Mouse (Mus musculus) limb, embryonic 10.5 days (tissue): ENCODE measurements around the gene Spred3. TPM values are rescaled to one million over a fixed set of nuclear protein-coding genes. Genes with fewer than 3 reads are reported as not detected.
"Not testable (repeated sequence)": the region's sequence is repeated elsewhere in the genome, so short reads cannot be mapped to it uniquely, and the experiment has no call there.

Source experiments
- DNase-seq: peaks from one replicate; pipeline ENCODE4 v3.0.0-alpha.2; 2017; ENCODE audit warnings: low spot score
- H3K27ac ChIP-seq: fragments of 300-500 bp; sonication (generic); 2 replicates; pipeline ENCODE4 v1.5.1; 2016; ENCODE audit warnings: mild to moderate bottlenecking
- H3K27me3 ChIP-seq: fragments of 300-500 bp; sonication (generic); 2 replicates; pipeline ENCODE4 v1.6.1; 2016; ENCODE audit warnings: low read depth, mild to moderate bottlenecking; ENCODE audit not compliant: poor library complexity, severe bottlenecking
- H3K36me3 ChIP-seq: fragments of 300-500 bp; sonication (generic); 2 replicates; pipeline ENCODE4 v1.6.1; 2016; ENCODE audit warnings: mild to moderate bottlenecking, moderate library complexity
- H3K4me1 ChIP-seq: fragments of 300-500 bp; sonication (generic); 2 replicates; pipeline ENCODE4 v1.6.1; 2016
- H3K4me3 ChIP-seq: fragments of 300-500 bp; sonication (generic); 2 replicates; pipeline ENCODE4 v1.5.1; 2016; ENCODE audit warnings: mild to moderate bottlenecking, moderate library complexity
- H3K9me3 ChIP-seq: fragments of 300-500 bp; sonication (generic); replicated peaks from 2 replicates; pipeline ENCODE4 v1.6.1; 2016; ENCODE audit warnings: mild to moderate bottlenecking
- WGBS: fragments of 180-500 bp; shearing (Covaris S2); methylation state at CpG from one replicate; pipeline ENCODE4 v1.1.7; 2016; 5-methylcytosine and 5-hydroxymethylcytosine counted together
- polyA plus RNA-seq: library from polyadenylated mRNA; unstranded; fragments of >200 nt; fragmentation: Nextera tagmentation; extraction: Ambion mirVana; gene quantifications from 2 replicates; pipeline ENCODE4 v1.2.1, GENCODE M21; 2016

Gene Spred3
- polyA plus RNA-seq, 1 experiment from 2014 or later, result 3.3 TPM

GRCm38 (mm10) chr7:29162294-29162693, 7.9 kb downstream of the Spred3 start:
- H3K9me3 ChIP-seq, result no peaks in the 10 kb centered on the region
- WGBS, result 76% methylated on average over 5 of the region's 5 CpGs
- DNase-seq, result no peak
- peaks cover 12% of the 10 kb centered on the region for H3K4me1 ChIP-seq
- H3K4me3 ChIP-seq, result no peak overlapping the region
- peaks cover 20% of the 10 kb centered on the region for H3K36me3 ChIP-seq
- H3K27ac ChIP-seq, result no peak overlapping the region
- peaks cover 53% of the 10 kb centered on the region for H3K27me3 ChIP-seq

- peaks cover 49% of the 10 kb centered on the region for H3K27me3 ChIP-seq
- peaks cover 34% of the 10 kb centered on the region for H3K4me1 ChIP-seq
- 3% methylated on average over 5 of the region's 5 CpGs for WGBS
- H3K27ac ChIP-seq, result no peak overlapping the region
- no peak overlapping the region for H3K4me3 ChIP-seq
- H3K36me3 ChIP-seq, result peaks cover 23% of the 10 kb centered on the region
- DNase-seq, result no peak
- no peaks in the 10 kb centered on the region for H3K9me3 ChIP-seq
Measured at GRCm38 (mm10) chr7:29158264-29158663, 11.9 kb downstream of the Spred3 start.

GRCm38 (mm10) chr7:29155838-29156782, 14.1 kb downstream of the Spred3 start, which contains the start of gene Fam98c:
Fam98c (minus strand) TSS chr7:29156234.
- Histone ChIP-seq H3K9me3 (no peaks in the 10 kb centered on the region), H3K4me3 (peak within 1 kb of the TSS; percentile 79), H3K4me1 (peaks cover 23% of the 10 kb centered on the region), H3K36me3 (peaks cover 13% of the 10 kb centered on the region), H3K27ac (peak within 1 kb of the TSS; percentile 84), H3K27me3 (peaks cover 43% of the 10 kb centered on the region)
- WGBS, result 3% methylated on average over 68 of the region's 68 CpGs
- DNase-seq, result peak; percentile 86

- Histone ChIP-seq H3K27ac (peak overlapping the region; percentile 84), H3K9me3 (no peaks in the 10 kb centered on the region), H3K36me3 (peaks cover 9% of the 10 kb centered on the region), H3K27me3 (peaks cover 37% of the 10 kb centered on the region), H3K4me3 (peak overlapping the region; percentile 79), H3K4me1 (peaks cover 23% of the 10 kb centered on the region)
- WGBS, result 8% methylated on average over 29 of the region's 37 CpGs
- peak; percentile 87 for DNase-seq
Measured at GRCm38 (mm10) chr7:29155196-29155837, 14.9 kb downstream of the Spred3 start.

GRCm38 (mm10) chr7:29154018-29154720, 16.0 kb downstream of the Spred3 start:
- no peak overlapping the region for H3K4me3 ChIP-seq
- no peak for DNase-seq
- peaks cover 23% of the 10 kb centered on the region for H3K4me1 ChIP-seq
- H3K27ac ChIP-seq, result no peak overlapping the region
- peaks cover 25% of the 10 kb centered on the region for H3K27me3 ChIP-seq
- H3K9me3 ChIP-seq, result no peaks in the 10 kb centered on the region
- WGBS, result 94% methylated on average over 14 of the region's 14 CpGs
- H3K36me3 ChIP-seq, result peaks cover 9% of the 10 kb centered on the region

- no peak overlapping the region for H3K4me3 ChIP-seq
- peaks cover 9% of the 10 kb centered on the region for H3K36me3 ChIP-seq
- H3K9me3 ChIP-seq, result no peaks in the 10 kb centered on the region
- peaks cover 5% of the 10 kb centered on the region; the same call in 1 of the 2 replicates for H3K27me3 ChIP-seq
- whole genome bisulfite sequencing, result 70% methylated on average over 10 of the region's 10 CpGs
- H3K27ac ChIP-seq, result no peak overlapping the region
- peaks cover 24% of the 10 kb centered on the region for H3K4me1 ChIP-seq
- no peak for DNase-seq
Measured at GRCm38 (mm10) chr7:29151486-29151885, 18.7 kb downstream of the Spred3 start.

DNA sequence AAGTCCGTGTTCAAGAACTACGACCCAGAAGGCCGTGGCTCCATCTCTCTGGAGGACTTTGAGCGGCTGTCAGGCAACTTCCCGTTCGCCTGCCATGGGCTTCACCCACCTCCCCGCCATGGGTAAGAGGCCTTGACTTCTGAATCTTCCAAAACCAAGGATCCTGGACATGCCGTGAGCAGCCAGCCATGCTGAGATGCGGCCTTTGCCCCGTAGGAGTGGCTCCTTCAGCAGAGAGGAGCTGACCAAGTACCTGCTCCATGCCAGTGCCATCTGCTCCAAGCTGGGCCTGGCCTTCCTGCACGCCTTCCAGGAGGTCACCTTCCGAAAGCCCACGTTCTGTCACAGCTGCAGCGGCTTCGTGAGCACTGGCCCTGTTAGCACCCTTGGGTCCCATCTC, 21.4 kb downstream of the Spred3 start:
- 94% methylated on average over 15 of the region's 15 CpGs for WGBS

GRCm38 (mm10) chr7:29146625-29147367, 23.4 kb downstream of the Spred3 start:
- Histone ChIP-seq H3K4me1 (0 out of 2 replicates have a peak, but pooled peaks cover 3% of the 10 kb centered on the region), H3K4me3 (no peak overlapping the region), H3K27ac (no peak overlapping the region), H3K9me3 (no peaks in the 10 kb centered on the region), H3K36me3 (no peaks in the 10 kb centered on the region), H3K27me3 (no peaks in the 10 kb centered on the region)
- WGBS, result 87% methylated on average over 7 of the region's 7 CpGs
- DNase-seq, result no peak

More for the DNA sequence above, 21.4 kb downstream of the Spred3 start:
- Histone ChIP-seq H3K9me3 (no peaks in the 10 kb centered on the region), H3K27ac (no peak overlapping the region), H3K4me3 (no peak overlapping the region), H3K27me3 (no peaks in the 10 kb centered on the region), H3K36me3 (peaks cover 3% of the 10 kb centered on the region; the same call in 1 of the 2 replicates), H3K4me1 (0 out of 2 replicates have a peak, but pooled peaks cover 3% of the 10 kb centered on the region)
- DNase-seq, result no peak

DNA sequence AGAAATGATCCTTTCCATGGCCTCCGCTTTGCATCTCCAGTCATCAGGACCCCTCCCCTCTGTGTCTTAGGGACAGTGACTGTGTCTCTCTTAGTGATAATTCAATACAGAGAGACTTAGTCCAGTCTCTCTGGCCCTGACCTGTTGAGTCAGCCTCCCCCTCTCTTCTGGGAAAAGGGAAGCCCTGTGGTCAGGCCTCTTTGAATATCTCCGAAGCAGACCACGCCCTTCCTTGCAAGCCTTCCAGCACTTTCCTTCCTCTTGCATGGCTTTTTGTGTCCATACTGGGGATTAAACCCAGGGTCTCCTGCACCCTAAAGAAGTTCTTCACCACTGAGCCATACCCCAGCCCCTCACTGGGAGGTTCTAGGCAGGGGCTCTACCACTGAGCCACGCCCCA, 26.2 kb downstream of the Spred3 start:
- DNase-seq, result no peak
- Histone ChIP-seq H3K36me3 (no peaks in the 10 kb centered on the region), H3K27ac (no peak overlapping the region), H3K9me3 (no peaks in the 10 kb centered on the region), H3K4me3 (no peak overlapping the region), H3K4me1 (0 out of 2 replicates have a peak, but pooled peaks cover 3% of the 10 kb centered on the region), H3K27me3 (no peaks in the 10 kb centered on the region)
- 92% methylated on average over 4 of the region's 4 CpGs for WGBS

- 90% methylated on average over 8 of the region's 8 CpGs for WGBS
- Histone ChIP-seq H3K9me3 (no peaks in the 10 kb centered on the region), H3K4me1 (peaks cover 5% of the 10 kb centered on the region; the same call in 1 of the 2 replicates), H3K36me3 (no peaks in the 10 kb centered on the region), H3K27me3 (peaks cover 9% of the 10 kb centered on the region; the same call in 1 of the 2 replicates), H3K27ac (no peak overlapping the region), H3K4me3 (no peak overlapping the region)
- DNase-seq, result no peak
Measured at GRCm38 (mm10) chr7:29141416-29141815, 28.8 kb downstream of the Spred3 start.

GRCm38 (mm10) chr7:29139237-29139636, 31.0 kb downstream of the Spred3 start:
- not testable (repeated sequence) for H3K27ac ChIP-seq, H3K36me3 ChIP-seq, H3K9me3 ChIP-seq, DNase-seq, H3K4me3 ChIP-seq
- Histone ChIP-seq H3K4me1 (peaks cover 22% of the 10 kb centered on the region), H3K27me3 (peaks cover 26% of the 10 kb centered on the region)
- 95% methylated on average over 3 of the region's 4 CpGs for WGBS

GRCm38 (mm10) chr7:29137429-29137828, 32.8 kb downstream of the Spred3 start:
- peaks cover 26% of the 10 kb centered on the region for H3K27me3 ChIP-seq
- H3K4me3 ChIP-seq, result no peak overlapping the region
- no peaks in the 10 kb centered on the region for H3K9me3 ChIP-seq
- no peaks in the 10 kb centered on the region for H3K36me3 ChIP-seq
- peaks cover 24% of the 10 kb centered on the region for H3K4me1 ChIP-seq
- H3K27ac ChIP-seq, result no peak overlapping the region
- WGBS, result 55% methylated on average over 16 of the region's 16 CpGs
- no peak for DNase-seq
